Mouse (Mus musculus) CH12.LX (cell line): Measurements from ENCODE around the gene Gm10638. TPM values are rescaled to one million over a fixed set of nuclear protein-coding genes. Genes with fewer than 3 reads are reported as not detected.

Experiments used
- DNase-seq: peaks from one replicate; pipeline ENCODE4 v3.0.0-alpha.2; 2013; ENCODE audit errors: extremely low read depth
- H3K27ac ChIP-seq: 2 replicates; pipeline ENCODE4 v1.5.1; 2012; ENCODE audit warnings: low read depth, mild to moderate bottlenecking, control low read depth, moderate library complexity; ENCODE audit not compliant: insufficient read depth
- H3K27me3 ChIP-seq: replicated peaks from 2 replicates; pipeline ENCODE3; 2012; ENCODE audit warnings: inconsistent platforms
- H3K36me3 ChIP-seq, 2 experiments: replicated peaks in 1 of 2; 2 replicates each; pipeline versions ENCODE3 to v1.6.1; 2012; ENCODE audit warnings: inconsistent platforms in 1 of 2, low read length in 1 of 2, mild to moderate bottlenecking in 1 of 2, mixed read lengths in 1 of 2, moderate library complexity in 1 of 2; ENCODE audit not compliant: control insufficient read depth in 1 of 2, insufficient read depth in 1 of 2
- H3K4me1 ChIP-seq, 2 experiments: 2 replicates each; pipeline ENCODE4 v1.6.1; 2012; ENCODE audit warnings: inconsistent platforms in 1 of 2, moderate library complexity in 1 of 2; ENCODE audit not compliant: insufficient read depth in 2 of 2, control insufficient read depth in 1 of 2
- H3K4me2 ChIP-seq: 2 replicates; pipeline ENCODE4 v1.6.1; 2012; ENCODE audit warnings: low read depth, mild to moderate bottlenecking, control low read depth; ENCODE audit not compliant: poor library complexity, insufficient read depth, severe bottlenecking
- H3K4me3 ChIP-seq, 3 experiments: fragments of 150-350 bp in 1 of 3; sonication (generic) in 1 of 3; replicated peaks in 1 of 3; 2 replicates each; pipeline versions ENCODE3 to v1.5.1; 2011 to 2012; ENCODE audit warnings: low read depth in 2 of 3, low read length in 2 of 3, mild to moderate bottlenecking in 2 of 3, moderate library complexity in 2 of 3, control low read depth in 1 of 3, improper control_type of control experiment in 1 of 3, inconsistent platforms in 1 of 3, mixed read lengths in 1 of 3; ENCODE audit not compliant: poor library complexity in 1 of 3
- H3K79me2 ChIP-seq: replicated peaks from 2 replicates; pipeline ENCODE4 v1.6.1; 2012; ENCODE audit warnings: mild to moderate bottlenecking, moderate library complexity; ENCODE audit not compliant: control insufficient read depth, poor library complexity, insufficient read depth, severe bottlenecking; ENCODE audit errors: extremely low read depth
- H3K9ac ChIP-seq: 2 replicates; pipeline ENCODE4 v1.6.1; 2012; ENCODE audit warnings: low read depth, mild to moderate bottlenecking, control low read depth, moderate library complexity; ENCODE audit not compliant: insufficient read depth
- H3K9me3 ChIP-seq: replicated peaks from 2 replicates; pipeline ENCODE3; 2012; ENCODE audit warnings: low read length, inconsistent platforms, mixed read lengths
- CHD1 ChIP-seq: IDR thresholded peaks from 2 replicates; pipeline ENCODE4 v1.6.1; 2012; ENCODE audit warnings: low read depth, low read length, improper control_type of control experiment, inconsistent platforms
- CHD2 ChIP-seq: IDR thresholded peaks from 2 replicates; pipeline ENCODE4 v1.6.1; 2011; ENCODE audit warnings: low read length, improper control_type of control experiment
- ETS1 ChIP-seq: conservative IDR thresholded peaks from 2 replicates; pipeline ENCODE4 v1.6.1; 2012; ENCODE audit warnings: low read depth, mild to moderate bottlenecking, inconsistent platforms, low read length, improper control_type of control experiment, moderate library complexity
- JUN ChIP-seq: IDR thresholded peaks from 2 replicates; pipeline ENCODE4 v1.6.1; 2011; ENCODE audit warnings: low read depth, mild to moderate bottlenecking, low read length, improper control_type of control experiment, moderate library complexity; ENCODE audit not compliant: insufficient read depth
- MAFK ChIP-seq: IDR thresholded peaks from 2 replicates; pipeline ENCODE4 v1.6.1; 2011; ENCODE audit warnings: low read length, improper control_type of control experiment; ENCODE audit not compliant: insufficient replicate concordance
- POLR2AphosphoS2 ChIP-seq: IDR thresholded peaks from 2 replicates; pipeline ENCODE4 v1.6.1; 2011; ENCODE audit warnings: low read depth, low read length, improper control_type of control experiment
- SIN3A ChIP-seq: IDR thresholded peaks from 2 replicates; pipeline ENCODE4 v1.6.1; 2012; ENCODE audit warnings: low read length, improper control_type of control experiment, inconsistent platforms
- TCF12 ChIP-seq: IDR thresholded peaks from 2 replicates; pipeline ENCODE4 v1.6.1; 2014; ENCODE audit warnings: low read depth, mild to moderate bottlenecking, inconsistent platforms, low read length, improper control_type of control experiment
- UBTF ChIP-seq: IDR thresholded peaks from 2 replicates; pipeline ENCODE4 v1.6.1; 2012; ENCODE audit warnings: low read depth, mild to moderate bottlenecking, inconsistent platforms, low read length, improper control_type of control experiment, moderate library complexity
- USF1 ChIP-seq: IDR thresholded peaks from 2 replicates; pipeline ENCODE4 v1.6.1; 2014; ENCODE audit warnings: low read depth, mild to moderate bottlenecking, inconsistent platforms, low read length, improper control_type of control experiment
- USF2 ChIP-seq: conservative IDR thresholded peaks from 2 replicates; pipeline ENCODE4 v1.6.1; 2011; ENCODE audit warnings: low read depth, low read length, improper control_type of control experiment
- dilution Hi-C: fragments of 300-500 bp; cut with MboI; formaldehyde crosslinking; loops from 2 replicates; pipeline ENCODE4 v1.14.3; 2020; ENCODE audit warnings: low sequenced_read_pairs; ENCODE audit not compliant: extremely low pct_unique_long_range_greater_than_20kb, extremely low pct_ligation_motif_present
- in situ Hi-C: fragments of 300-500 bp; cut with MboI; formaldehyde crosslinking; loops from 3 replicates; pipeline ENCODE4 v1.14.3; 2019; ENCODE audit warnings: low sequenced_read_pairs, low pct_ligation_motif_present, low pct_unique_long_range_greater_than_20kb, mixed read lengths
- polyA plus RNA-seq: library from polyadenylated mRNA; unstranded; fragments of >175 nt; gene quantifications from 2 replicates; pipeline ENCODE4 v1.2.1, GENCODE M21; 2012; ENCODE audit warnings: low read depth; ENCODE audit not compliant: insufficient read length
- total RNA-seq, 2 experiments: library from RNA; depleted of rRNA; stranded (reverse); fragments of 300-350 nt in 1 of 2; fragments of >200 nt in 1 of 2; gene quantifications; 2 replicates each; pipeline ENCODE4 v1.2.3; 2012 to 2014

The Gm10638 gene
- total and polyA plus RNA-seq, 3 experiments = 0.13 TPM; not detected in 2

- Histone ChIP-seq H3K36me3 (no peaks in the 10 kb centered on the region), H3K27me3 (no peaks in the 10 kb centered on the region), H3K27ac (no peak overlapping the region), H3K4me1 (peaks cover 2 to 5% of the 10 kb centered on the region in 2 experiments; a peak in 2 of 4 replicates), H3K4me2 (no peak overlapping the region), H3K79me2 (no peaks in the 10 kb centered on the region), H3K4me3 (no peak overlapping the region), H3K9ac (no peak overlapping the region), H3K9me3 (no peaks in the 10 kb centered on the region)
- no peak for DNase-seq
- dilution Hi-C loops (no loop called here), in situ Hi-C loops (no loop called here)
- TF ChIP-seq JUN (no peak), CHD2 (no peak), UBTF (no peak), MAFK (no peak), CHD1 (no peak), POLR2AphosphoS2 (no peak), ETS1 (no peak), USF2 (no peak)
Measured at GRCm38 (mm10) chr8:86787891-86788420, 42.5 kb downstream of the Gm10638 start.

GRCm38 (mm10) chr8:86789576-86789975 is 44.1 kb downstream of the Gm10638 start:
- Histone ChIP-seq H3K27ac (no peak overlapping the region), H3K4me1 (peaks cover 0 to 5% of the 10 kb centered on the region in 2 experiments; a peak in 2 of 4 replicates), H3K27me3 (no peaks in the 10 kb centered on the region), H3K4me3 (no peak overlapping the region), H3K4me2 (no peak overlapping the region), H3K79me2 (no peaks in the 10 kb centered on the region), H3K36me3 (no peaks in the 10 kb centered on the region), H3K9ac (no peak overlapping the region), H3K9me3 (no peaks in the 10 kb centered on the region)
- in situ Hi-C loops = no loop called here
- DNase-seq = no peak
- TF ChIP-seq TCF12 = no peak
- dilution Hi-C loops = no loop called here

DNA sequence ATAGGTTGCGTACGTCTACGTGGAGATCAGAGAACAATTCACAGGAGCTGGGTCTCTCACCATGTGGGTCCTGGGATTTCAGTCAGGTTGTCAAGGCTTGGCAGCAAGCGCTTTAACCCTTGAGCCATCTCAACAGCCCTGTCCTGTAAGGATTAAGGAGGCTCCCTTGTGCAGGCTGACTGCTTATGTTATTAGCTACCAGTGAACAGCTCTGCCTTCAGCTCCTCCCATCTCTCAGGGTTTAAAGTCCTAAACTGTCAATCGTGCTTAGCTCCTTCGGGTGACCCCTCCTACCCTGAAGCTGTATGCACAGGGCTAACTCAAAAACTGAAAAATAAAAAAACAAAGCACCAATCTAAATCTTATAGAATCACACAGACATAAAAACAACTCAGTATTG is 46.0 kb downstream of the Gm10638 start:
- Histone ChIP-seq H3K4me2 (no peak overlapping the region), H3K9ac (no peak overlapping the region), H3K27me3 (no peaks in the 10 kb centered on the region), H3K4me3 (no peak overlapping the region), H3K9me3 (no peaks in the 10 kb centered on the region), H3K79me2 (no peaks in the 10 kb centered on the region), H3K27ac (no peak overlapping the region), H3K36me3 (no peaks in the 10 kb centered on the region)
- in situ Hi-C loops (loop anchor here (10.0 kb wide), 1 partner anchor 113 kb away; no protein-coding TSS in a partner anchor), dilution Hi-C loops (no loop called here)
- no peak for TF ChIP-seq SIN3A
- TF ChIP-seq USF1 = no peak
- no peak for TF ChIP-seq MAFK
- TF ChIP-seq, all 38 proteins: peak for 0
- no peak for DNase-seq
- H3K4me1 ChIP-seq = peaks cover 0 to 1% of the 10 kb centered on the region in 2 experiments; a peak in 2 of 4 replicates
